8 mouse cellular contexts compared by ENCODE assay signal in genomic region chr15:52505278-52505831, GRCm38 (mm10).
DNase-seq lines count a peak whose midpoint lies in the region; ATAC-seq lines count a peak whose summit lies in the region.

No protein-coding gene starts in this region.

- no peak overlapping the region for H3K27ac ChIP-seq in hindbrain, embryonic 13.5 days

- peaks cover 5% of the 10 kb centered on the region; the same call in 1 of the 2 replicates for H3K4me1 ChIP-seq in hindbrain, embryonic 13.5 days (replicated peaks)

- DNase-seq in frontal cortex, postnatal 10 days (ENCODE audit: low spot score in 2 of 2), result no peak
- DNase-seq in 3134 (ENCODE audit: extremely low read depth, insufficient read length, low spot score) (peak; percentile 14), ZHBTc4 (ENCODE audit: low read depth, low spot score) (peak; percentile 54)
- DNase-seq in retina, embryonic 14.5 days (ENCODE audit: low spot score), result peak; percentile 78
- no peak for DNase-seq in gastrocnemius, postnatal 10 days

- WGBS in hindbrain, embryonic 13.5 days, result 34% methylated on average over 9 of the region's 9 CpGs

- peak; percentile 78 for ATAC-seq in frontal cortex, adult (ENCODE audit: low TSS enrichment)
- ATAC-seq in hindbrain, embryonic 13.5 days (ENCODE audit: low FRiP score), result peak; percentile 81
- no peak for ATAC-seq in megakaryocyte-erythroid progenitor cell, adult 5-6 weeks (replicated peaks; ENCODE audit: low FRiP score, low TSS enrichment, poor library complexity, severe bottlenecking)

- no peaks in the 10 kb centered on the region for H3K36me3 ChIP-seq in hindbrain, embryonic 13.5 days

- H3K4me2 ChIP-seq in hindbrain, embryonic 13.5 days, result no peak overlapping the region

- no peak overlapping the region for H3K9ac ChIP-seq in hindbrain, embryonic 13.5 days

- no peaks in the 10 kb centered on the region for H3K9me3 ChIP-seq in hindbrain, embryonic 13.5 days

- no peaks in the 10 kb centered on the region for H3K27me3 ChIP-seq in hindbrain, embryonic 13.5 days

- no peak overlapping the region for H3K4me3 ChIP-seq in hindbrain, embryonic 13.5 days

Comparison
In these comparisons a context has a peak if more than half of its experiments do, and no peak if none do; other contexts are left out.
1. DNase-seq: peak in 3134 (single experiment), ZHBTc4 (single experiment) and retina, embryonic 14.5 days (single experiment); none in frontal cortex, postnatal 10 days (0 of 2) and gastrocnemius, postnatal 10 days (single experiment).